Mouse (Mus musculus) layer of hippocampus, postnatal 25 days (tissue): ENCODE data around the gene Slc22a8. TPM values are rescaled to one million over a fixed set of nuclear protein-coding genes. Genes with fewer than 3 reads are reported as not detected.

Experiments
- DNase-seq, 2 experiments: peaks; one replicate each; pipeline ENCODE4 v3.0.0; 2022; ENCODE audit warnings: mixed read lengths in 2 of 2, low spot score in 1 of 2; ENCODE audit errors: extremely low spot score in 1 of 2
- total RNA-seq, 2 experiments: library from RNA; stranded (reverse); gene quantifications; 2 replicates each; pipeline ENCODE4 v1.2.3; 2021

Slc22a8 gene
- 10 to 100 TPM in 1 of 2 experiments, 1 to 10 TPM in 1; 9.5 to 12.3 TPM for total RNA-seq

DNA sequence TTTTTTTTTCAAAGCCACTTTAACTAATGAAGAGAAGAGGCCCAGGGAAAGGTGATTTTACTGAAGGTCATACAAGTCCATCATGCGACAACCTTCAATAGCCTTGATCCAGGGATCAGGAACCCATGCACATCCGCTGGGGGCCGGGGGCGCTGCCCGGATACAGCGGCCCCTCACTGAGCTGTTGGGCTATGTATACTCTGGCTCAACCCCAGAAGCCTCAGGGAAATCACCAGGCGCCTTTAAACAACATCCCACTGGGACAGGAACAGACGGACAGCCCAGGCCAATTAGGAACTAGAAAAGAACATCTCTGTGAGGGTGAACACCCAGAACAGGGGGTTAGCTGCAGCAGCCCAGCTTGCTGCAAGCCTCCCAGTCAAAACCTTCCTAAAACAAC is at the start of gene Slc22a8:
Slc22a8 (plus strand) TSS at position 301 of the 400 bp plus-strand sequence.
- DNase-seq = no peak

DNA sequence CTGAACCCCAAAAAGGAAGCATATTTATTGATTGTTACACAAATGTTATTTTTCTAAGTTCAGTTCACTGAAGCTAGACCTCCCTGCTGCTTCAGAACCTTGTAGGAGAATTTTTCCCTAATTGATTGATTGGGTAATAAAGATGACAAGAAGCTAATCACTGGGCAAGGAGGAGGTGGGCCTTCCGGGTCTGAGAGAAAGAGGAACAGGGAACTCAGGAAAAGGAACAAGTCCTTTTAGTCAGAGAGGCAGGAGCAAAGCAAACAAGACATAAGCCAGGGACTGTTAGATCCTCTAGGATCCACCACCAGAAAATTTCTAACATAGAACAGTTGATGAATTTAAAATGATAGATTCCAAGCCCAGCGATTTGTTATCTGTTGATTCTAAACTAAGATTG is 32.2 kb upstream of the Slc22a8 start:
- no peak for DNase-seq

DNA sequence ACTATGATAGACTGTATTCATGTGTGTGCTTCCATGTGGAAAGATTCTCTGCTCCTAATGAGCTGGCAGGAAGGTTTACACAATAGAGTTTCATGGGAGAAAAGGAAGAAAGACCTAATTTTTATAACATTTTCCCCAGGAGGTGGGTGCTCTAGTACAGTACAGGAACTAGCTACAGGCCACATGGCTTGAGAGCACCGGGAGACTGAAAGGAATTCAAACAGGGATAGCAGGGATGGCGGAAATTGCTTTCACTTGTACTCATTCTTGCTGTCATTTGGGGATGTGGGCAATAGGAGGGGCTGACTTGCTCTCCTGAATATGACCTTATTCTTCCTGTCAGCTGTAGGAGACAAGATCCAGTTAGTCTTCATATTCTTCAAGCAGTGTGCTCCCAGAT is 27.0 kb upstream of the Slc22a8 start:
- DNase-seq = no peak

DNA sequence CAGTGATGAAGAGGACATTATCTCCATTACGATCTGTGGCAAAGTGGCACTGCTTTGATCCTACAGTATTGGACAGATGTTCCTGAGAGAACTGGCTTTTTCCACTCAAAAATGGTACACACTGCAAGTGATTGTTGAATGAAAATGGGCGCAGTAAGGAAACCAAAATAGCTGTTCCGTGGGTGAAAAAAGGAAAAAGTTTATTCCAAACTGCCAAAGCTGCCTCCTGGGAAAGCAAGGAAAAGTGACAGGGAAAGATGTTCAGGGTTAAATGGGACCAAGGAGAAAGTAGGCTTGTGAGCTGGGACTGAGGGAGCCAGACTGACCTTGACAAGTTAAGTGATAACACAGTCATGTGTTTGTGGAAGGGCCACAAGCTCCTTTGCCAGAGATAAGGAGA is 26.6 kb upstream of the Slc22a8 start:
- no peak for DNase-seq

DNA sequence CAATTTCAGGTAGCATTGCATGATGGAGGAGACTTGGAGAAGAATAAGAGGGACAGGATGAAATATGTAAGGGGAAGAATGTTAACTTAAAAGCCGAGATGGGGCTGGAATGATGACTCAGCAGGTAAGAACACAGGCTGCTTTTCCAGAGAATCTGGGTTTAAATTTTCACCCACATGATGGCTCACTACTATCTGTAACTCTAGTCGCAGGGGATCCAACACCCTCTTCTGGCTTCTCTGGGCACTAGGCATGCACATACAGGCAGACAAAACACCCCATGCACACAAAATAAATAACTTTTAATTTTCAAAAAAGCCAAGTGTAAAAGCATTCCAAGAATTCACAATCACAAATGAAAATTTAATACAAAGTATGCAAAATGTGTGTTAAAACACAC is 25.8 kb upstream of the Slc22a8 start:
- DNase-seq = no peak

DNA sequence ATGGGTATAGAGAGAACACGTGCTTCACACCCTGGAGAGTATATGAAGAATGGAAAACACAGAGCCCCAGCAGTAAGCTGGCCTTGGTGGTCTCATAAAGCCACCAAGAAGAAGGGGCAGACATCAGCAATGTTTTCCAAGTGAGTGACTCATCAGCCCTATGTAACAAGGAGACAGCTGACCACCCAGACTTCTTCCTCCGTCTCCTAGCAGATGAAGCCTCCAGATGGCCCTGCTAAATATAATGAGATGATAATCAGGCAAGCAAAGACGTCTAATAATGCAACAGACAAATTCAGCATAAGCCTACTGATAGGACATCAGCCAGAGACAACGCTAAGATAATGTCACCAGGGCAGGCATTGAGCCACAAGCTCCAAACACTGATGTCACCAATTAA is 25.1 kb upstream of the Slc22a8 start:
- DNase-seq = no peak

DNA sequence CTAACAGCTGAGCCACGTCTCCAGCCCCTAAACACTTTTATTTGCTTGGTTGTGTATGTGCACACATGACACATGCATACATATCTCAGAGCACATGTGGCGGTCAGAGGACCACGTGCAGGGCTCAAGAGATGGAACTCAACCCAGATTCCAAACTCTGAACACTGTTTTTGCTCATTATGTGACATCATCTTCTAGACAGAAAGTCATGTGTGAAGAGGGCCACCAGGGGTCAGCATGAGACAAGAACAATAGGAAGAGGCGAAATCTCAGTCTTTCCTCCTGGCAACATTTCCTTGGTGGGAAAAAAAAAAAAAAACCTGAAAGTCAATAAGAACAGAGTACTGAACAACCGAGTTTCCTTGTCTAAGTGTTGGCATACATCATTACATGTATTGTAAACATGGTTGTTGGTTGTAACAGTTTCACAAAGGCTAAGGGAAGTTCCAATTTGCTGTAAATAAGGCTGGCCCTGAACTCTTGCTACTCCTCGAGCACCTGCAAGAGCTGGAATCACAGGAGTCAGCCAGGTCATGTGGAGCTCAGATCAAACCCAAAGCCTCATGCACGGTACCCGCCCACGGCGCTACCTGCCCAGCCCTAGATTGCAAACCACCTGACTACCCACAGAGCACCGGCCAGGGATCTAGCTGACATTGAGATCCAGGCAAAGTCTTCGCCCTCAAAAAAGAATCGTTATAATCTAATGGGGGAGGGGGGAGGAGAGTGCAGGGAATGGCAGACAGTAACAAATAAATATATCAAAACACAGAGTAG is 23.8 kb upstream of the Slc22a8 start:
- peak in 1 of 2 experiments; percentile 53 for DNase-seq

DNA sequence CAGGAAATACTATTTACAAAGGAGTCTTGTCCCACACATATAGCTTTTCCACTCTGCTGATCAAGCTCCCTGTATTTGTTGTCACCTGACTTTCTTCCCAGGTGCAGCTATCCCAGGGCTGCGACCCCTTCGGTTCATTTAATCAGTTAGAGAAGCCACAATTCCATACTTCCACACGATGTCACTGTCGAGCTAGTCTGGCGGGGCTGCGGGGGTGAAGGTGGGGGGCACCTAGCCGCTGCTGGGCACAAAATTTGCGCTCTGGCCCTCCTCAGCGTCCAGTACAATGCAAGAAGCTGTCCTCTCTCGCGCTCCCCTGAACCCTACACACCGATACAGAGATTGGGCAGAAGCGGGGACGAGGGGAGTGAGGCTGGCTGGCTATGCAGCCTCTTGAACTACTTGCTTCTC is 21.6 kb upstream of the Slc22a8 start:
- DNase-seq = peak; percentile 60 to 61

DNA sequence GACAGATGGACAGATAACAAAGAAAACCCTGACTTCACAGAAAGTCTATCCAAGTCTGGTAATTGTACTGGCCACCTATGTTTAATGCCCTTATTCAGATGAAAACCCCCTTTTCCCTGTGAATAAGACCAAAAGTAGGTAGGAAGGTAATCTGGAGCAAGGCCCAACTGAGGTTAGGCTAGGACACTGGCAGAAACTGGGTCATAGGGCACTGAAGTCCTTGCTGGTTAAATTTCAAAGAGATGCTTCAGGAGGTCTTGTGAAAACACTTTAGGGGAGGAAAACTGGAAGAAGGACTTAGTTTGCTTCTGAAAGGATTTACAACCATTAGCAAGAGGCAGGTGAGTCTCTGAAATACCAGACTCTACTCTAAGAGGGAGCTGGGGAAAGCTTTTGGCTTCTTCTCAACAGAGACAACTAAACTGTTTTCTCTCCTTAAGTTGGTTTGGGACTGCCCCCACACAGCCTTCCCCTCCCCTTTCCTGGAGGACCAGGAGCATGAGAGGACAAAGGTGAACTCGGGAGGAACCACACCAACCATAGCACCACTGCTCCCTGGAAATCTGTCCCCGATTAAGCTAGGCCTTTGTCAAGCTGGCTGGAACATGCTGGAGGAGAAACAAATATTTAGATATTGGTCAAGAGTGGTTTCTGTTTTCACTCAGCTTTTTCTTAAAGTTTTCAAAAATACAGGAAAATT is 20.6 kb upstream of the Slc22a8 start:
- no peak for DNase-seq

DNA sequence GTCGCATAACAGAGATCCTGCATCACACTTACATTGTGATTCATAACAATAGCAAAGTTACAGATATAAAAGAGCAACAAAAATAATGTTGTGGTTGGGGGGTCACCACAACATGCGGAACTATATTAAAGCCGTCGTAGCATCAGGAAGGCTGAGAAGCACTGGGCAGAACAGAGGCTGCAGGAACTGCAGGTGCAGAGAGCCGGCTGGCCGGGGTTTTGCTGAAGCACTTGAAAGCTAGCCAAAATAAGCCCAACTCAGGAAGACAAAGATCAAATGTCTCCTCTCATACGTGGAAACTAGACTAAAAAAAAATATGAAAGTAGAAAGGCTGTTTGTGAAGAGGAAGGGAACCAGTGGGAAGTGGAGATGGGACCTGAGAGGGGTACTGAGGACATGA is 19.3 kb upstream of the Slc22a8 start:
- no peak for DNase-seq

DNA sequence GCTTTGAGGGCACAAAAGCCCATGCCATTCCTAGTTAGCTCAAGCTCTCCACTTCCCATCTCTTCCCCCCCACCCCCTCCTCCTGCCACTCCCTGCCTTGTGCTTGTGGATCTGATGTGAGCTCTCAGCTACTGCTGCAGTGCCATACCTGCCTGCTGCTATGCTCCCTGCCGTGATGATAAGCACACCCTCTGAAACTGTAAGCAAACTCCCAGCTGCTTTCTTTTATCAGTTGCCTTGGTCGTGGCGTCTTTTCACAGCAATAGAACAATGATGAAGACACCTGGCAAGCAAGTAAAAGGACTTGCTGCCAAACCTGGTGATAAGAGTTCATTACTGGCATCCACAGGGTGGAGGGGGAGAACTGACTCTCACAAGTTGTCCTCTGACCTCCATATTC is 18.6 kb upstream of the Slc22a8 start:
- no peak for DNase-seq

DNA sequence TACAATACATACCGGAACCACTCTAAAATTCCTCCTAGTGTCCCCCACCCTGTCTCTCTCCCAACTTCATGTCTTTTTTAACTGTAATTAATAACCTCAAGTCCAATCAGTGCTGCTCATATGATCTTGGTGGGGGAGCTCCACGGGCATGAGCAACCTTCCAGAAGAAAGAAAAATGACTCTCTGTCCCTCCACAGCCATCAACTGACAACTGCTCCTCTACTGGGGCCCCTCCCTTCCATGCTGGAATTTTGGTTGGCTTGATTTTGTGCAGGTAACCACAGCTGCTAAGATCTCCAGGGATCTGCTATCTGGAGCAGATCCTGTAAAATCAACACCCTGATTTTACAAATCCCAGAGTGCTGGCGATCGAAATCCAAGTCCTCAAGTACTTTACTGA is 13.6 kb upstream of the Slc22a8 start:
- no peak for DNase-seq

DNA sequence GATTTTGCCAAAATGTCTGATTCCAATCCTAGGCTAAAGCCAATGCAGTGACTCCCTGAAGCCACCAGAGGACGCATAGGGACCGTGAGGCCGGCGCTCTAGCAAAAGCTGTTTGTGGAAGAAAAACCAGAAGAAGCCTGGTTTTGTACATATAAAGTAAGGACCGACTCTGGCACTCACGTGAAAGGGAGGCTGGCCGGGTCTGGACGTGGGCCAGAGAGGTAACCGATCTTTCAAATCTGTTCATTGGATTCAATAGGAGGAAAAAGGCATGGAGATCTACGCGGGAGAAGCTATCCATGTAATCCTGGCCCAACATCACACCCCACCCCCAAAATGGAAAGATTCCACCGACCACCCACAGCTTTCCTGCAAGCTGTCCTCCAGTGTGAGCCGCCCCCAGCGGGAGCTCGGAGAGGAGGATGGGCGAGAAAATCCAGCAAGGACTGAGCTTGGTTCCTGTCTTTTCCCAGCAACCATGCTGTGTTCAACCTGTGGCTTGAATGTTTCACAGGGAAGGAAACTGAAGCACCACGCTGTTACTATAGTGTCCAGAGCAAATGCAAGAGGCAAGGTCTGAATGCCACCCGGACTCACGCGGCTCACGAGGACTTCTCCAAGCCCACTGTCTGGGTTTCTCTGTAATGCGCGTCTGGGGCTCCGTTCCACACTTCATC is 12.6 kb upstream of the Slc22a8 start:
- peak; percentile 72 to 75 for DNase-seq

DNA sequence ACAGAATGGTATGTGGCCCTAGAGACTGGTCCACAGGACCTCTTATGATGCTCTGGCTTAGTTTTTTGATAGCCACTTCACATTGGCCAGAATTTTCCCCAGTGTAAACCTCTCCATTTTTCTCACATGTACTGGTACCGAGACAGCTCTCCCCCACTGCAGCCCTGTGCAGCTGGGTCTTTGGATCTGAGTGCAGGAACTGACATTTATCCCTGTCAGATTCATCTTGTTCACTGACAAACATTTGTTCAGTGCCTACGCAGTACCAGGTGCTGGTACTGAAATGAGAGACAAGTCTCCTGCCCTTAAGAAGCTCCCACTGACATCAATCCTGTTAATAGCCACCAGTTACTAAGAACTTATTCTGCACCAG is 12.1 kb upstream of the Slc22a8 start:
- peak in 1 of 2 experiments; percentile 31 for DNase-seq

DNA sequence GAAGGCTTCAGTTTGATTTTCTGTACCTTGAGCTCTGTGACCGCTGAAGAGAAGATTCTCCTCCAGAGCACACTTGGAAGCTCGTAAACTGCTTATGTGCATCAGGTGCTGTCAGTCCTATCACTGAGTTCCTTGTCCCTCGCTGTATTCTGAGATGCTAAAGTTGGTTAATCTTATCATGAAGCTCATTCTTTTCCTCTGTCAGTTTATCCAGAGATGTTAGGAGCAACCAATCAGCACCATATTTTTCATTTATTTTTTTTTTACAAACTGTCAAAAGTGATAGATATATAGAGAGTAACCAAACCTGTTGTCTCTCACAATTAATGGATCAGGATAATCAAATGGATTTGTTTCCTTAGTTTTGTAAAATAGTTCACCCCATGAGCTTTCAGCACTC is 5.8 kb upstream of the Slc22a8 start:
- no peak for DNase-seq

DNA sequence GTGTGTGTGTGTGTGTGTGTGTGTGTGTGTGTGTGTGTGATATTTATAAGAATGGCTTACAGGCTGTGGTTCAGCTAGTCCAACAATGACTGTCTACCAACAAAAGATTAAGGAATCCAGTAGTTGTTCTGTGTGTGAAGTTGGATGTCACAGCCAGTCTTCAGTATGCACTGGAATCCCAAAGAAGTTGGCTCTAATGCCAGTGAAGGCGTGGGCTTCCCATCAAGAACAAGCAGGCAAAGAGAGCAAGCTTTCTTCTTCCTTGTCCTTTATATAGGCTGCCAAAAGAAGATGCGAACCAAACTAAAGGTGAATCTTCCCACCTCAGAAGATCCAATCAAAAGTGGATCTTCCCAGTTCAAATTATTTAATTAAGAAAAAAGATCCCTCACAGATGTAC is 5.2 kb upstream of the Slc22a8 start:
- DNase-seq = no peak

DNA sequence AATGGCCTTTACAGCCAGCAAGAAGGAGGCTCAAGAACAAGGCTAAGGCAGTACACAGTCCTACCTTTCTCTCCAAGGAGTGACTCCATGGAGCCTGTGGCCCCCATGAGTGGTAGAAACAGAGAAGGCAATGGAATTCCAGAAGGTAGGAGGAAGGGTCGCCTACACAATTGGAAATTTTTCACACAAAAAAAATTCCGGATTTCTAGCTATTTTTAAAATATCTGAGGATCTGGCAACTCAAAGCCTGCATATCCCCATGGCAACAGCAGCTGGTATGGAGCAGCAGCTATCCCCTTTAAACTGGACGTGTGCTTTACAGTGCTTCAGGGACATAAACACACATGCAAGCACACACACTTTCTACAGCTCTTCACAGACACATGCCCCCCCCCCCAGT is 4.7 kb upstream of the Slc22a8 start:
- no peak for DNase-seq

DNA sequence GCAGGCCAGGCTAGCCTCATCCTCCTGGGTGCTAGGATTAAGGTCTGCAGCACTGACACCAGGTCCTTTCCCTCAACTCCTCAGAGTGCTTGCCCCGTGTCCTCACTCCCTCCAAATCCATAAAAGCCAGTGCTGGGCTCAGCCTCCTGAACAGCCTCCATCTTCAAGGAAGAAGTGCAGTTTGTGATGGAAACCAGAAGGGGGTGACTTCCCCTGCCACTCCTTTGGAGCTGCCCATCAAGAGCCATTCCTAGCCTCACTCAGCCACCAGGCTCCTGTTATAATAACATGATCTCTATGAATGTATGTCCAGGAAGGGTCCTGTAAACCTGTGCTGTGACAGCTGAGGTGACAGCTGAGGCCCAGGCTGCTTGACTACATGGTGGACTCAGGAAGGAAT is 3.7 kb upstream of the Slc22a8 start:
- DNase-seq = no peak

DNA sequence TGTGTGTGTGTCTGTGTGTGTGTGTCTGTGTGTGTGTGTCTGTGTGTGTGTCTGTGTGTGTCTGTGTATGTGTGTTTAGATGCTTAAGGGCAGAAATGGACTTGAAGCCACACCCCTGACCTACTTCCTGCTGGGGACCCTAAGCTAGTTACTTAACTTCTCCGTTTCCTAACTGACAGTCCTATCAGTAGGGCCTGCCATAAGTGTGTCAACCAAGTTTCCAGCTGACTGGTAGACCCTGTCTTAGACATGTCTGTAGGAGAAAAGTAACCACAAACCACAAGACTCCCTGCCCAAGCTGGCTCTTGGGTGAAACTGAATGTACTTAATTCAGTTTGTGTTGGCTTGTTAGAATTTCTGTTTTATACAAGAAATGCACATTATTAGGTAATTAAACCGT is 1.1 kb downstream of the Slc22a8 start:
- DNase-seq = no peak

DNA sequence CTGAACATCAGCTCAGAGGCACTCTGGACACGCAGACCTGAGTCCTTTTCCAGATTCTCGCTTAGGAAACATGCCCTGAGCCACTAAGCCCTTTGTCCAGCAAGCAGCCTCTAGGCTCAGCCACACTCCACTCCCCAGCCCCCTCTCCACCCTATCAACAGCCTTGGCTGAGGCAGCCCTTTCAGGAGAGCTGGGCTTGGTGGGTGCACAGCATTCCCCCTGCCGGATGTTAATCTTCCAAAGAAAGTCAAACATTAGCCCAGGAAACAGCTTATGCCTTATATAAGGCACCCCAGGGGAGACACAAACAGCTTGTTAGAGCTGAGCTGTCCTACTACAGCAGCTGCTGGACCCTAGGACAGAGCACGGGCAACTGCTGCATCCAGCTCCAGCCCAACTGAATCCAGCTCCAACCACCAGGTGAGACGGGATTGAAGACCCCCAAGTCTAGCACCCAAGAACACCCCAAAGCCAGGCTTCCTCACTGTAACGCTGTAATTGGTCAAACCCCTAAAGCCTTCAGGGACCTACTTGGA is 1.9 kb downstream of the Slc22a8 start:
- no peak for DNase-seq

DNA sequence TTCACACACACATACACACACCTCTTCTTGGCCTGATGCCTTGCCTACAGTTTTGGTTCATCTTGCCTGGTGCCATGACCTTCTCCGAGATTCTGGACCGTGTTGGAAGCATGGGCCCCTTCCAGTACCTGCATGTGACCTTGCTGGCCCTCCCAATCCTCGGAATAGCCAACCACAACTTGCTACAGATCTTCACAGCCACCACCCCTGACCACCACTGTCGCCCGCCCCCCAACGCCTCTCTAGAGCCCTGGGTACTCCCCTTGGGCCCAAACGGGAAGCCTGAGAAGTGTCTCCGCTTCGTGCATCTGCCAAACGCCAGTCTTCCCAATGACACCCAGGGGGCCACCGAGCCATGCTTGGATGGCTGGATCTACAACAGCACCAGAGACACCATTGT is 2.8 kb downstream of the Slc22a8 start:
- no peak for DNase-seq
